Mouse (Mus musculus): ENCODE results near the gene Olfr248. TPM values are rescaled to one million over a fixed set of nuclear protein-coding genes. Genes with fewer than 3 reads are reported as not detected.
"Not testable (repeated sequence)": the region's sequence is repeated elsewhere in the genome, so short reads cannot be mapped to it uniquely, and the experiment has no call there.

Gene Olfr248
- polyA plus RNA-seq (2012; rRNA removed) = not detected in 2 replicates

- 95% methylated on average over 2 of the region's 2 CpGs for WGBS
- Histone ChIP-seq H3K27me3 (ENCODE audit: control insufficient read depth, insufficient read depth, low read length) (no peaks in the 10 kb centered on the region), H3K36me3 (ENCODE audit: control insufficient read depth, insufficient read depth, low read length) (no peaks in the 10 kb centered on the region), H3K4me1 (ENCODE audit: control insufficient read depth, insufficient read depth, insufficient read length) (no peaks in the 10 kb centered on the region), H3K4me3 (ENCODE audit: extremely low read depth, insufficient read depth, insufficient read length) (no peak within 1 kb of the TSS), H3K27ac (ENCODE audit: insufficient read depth, low read length) (no peak within 1 kb of the TSS)
- DNase-seq (ENCODE audit: low read depth in 1 of 2, low spot score in 2 of 2) = no peak
- TF ChIP-seq POLR2A (IDR thresholded peaks at IDR 0.05; ENCODE audit: low read depth, low read length) (no peak), CTCF (IDR thresholded peaks at IDR 0.05; ENCODE audit: extremely low read depth, insufficient read depth, insufficient read length, insufficient replicate concordance) (no peak)
Measured at GRCm38 (mm10) chr1:174390746-174391145, at the start of gene Olfr248. Olfr248 (plus strand) TSS chr1:174391046.

GRCm38 (mm10) chr1:174353636-174354035, 37.2 kb upstream of the Olfr248 start:
- not testable (repeated sequence) for H3K27ac ChIP-seq (ENCODE audit: insufficient read depth, low read length); DNase-seq (ENCODE audit: low read depth in 1 of 2, low spot score in 2 of 2); H3K36me3 ChIP-seq (ENCODE audit: control insufficient read depth, insufficient read depth, low read length); H3K27me3 ChIP-seq (ENCODE audit: control insufficient read depth, insufficient read depth, low read length); H3K4me1 ChIP-seq (ENCODE audit: control insufficient read depth, insufficient read depth, insufficient read length); H3K4me3 ChIP-seq (ENCODE audit: extremely low read depth, insufficient read depth, insufficient read length)
- WGBS = 11% methylated on average over 1 of the region's 1 CpGs

GRCm38 (mm10) chr1:174354640-174355039, 36.2 kb upstream of the Olfr248 start:
- H3K27me3 ChIP-seq (ENCODE audit: control insufficient read depth, insufficient read depth, low read length) = no peaks in the 10 kb centered on the region
- no peak overlapping the region for H3K4me3 ChIP-seq (ENCODE audit: extremely low read depth, insufficient read depth, insufficient read length)
- H3K4me1 ChIP-seq (ENCODE audit: control insufficient read depth, insufficient read depth, insufficient read length) = no peaks in the 10 kb centered on the region
- no peaks in the 10 kb centered on the region for H3K36me3 ChIP-seq (ENCODE audit: control insufficient read depth, insufficient read depth, low read length)
- no peak for TF ChIP-seq POLR2A (IDR thresholded peaks at IDR 0.05; ENCODE audit: low read depth, low read length)
- no peak for TF ChIP-seq CTCF (IDR thresholded peaks at IDR 0.05; ENCODE audit: extremely low read depth, insufficient read depth, insufficient read length, insufficient replicate concordance)
- 24% methylated on average over 5 of the region's 5 CpGs for WGBS
- DNase-seq (ENCODE audit: low read depth in 1 of 2, low spot score in 2 of 2) = no peak
- H3K27ac ChIP-seq (ENCODE audit: insufficient read depth, low read length) = no peak overlapping the region

GRCm38 (mm10) chr1:174364882-174365451, 25.9 kb upstream of the Olfr248 start, which contains the start of gene Olfr417:
Olfr417 (plus strand) TSS chr1:174365122.
- H3K4me1 ChIP-seq (ENCODE audit: control insufficient read depth, insufficient read depth, insufficient read length) = no peaks in the 10 kb centered on the region
- WGBS = 17% methylated on average over 2 of the region's 2 CpGs

GRCm38 (mm10) chr1:174373799-174374198, 17.0 kb upstream of the Olfr248 start:
- TF ChIP-seq POLR2A (IDR thresholded peaks at IDR 0.05; ENCODE audit: low read depth, low read length) (no peak), CTCF (IDR thresholded peaks at IDR 0.05; ENCODE audit: extremely low read depth, insufficient read depth, insufficient read length, insufficient replicate concordance) (no peak)
- Histone ChIP-seq H3K36me3 (ENCODE audit: control insufficient read depth, insufficient read depth, low read length) (no peaks in the 10 kb centered on the region), H3K4me1 (ENCODE audit: control insufficient read depth, insufficient read depth, insufficient read length) (no peaks in the 10 kb centered on the region), H3K4me3 (ENCODE audit: extremely low read depth, insufficient read depth, insufficient read length) (no peak overlapping the region), H3K27me3 (ENCODE audit: control insufficient read depth, insufficient read depth, low read length) (no peaks in the 10 kb centered on the region), H3K27ac (ENCODE audit: insufficient read depth, low read length) (no peak overlapping the region)
- DNase-seq (ENCODE audit: low read depth in 1 of 2, low spot score in 2 of 2) = no peak
- WGBS = 90% methylated on average over 3 of the region's 3 CpGs

More at GRCm38 (mm10) chr1:174364882-174365451, 25.9 kb upstream of the Olfr248 start, which contains the start of gene Olfr417:
- Histone ChIP-seq H3K27me3 (ENCODE audit: control insufficient read depth, insufficient read depth, low read length) (no peaks in the 10 kb centered on the region), H3K36me3 (ENCODE audit: control insufficient read depth, insufficient read depth, low read length) (no peaks in the 10 kb centered on the region), H3K4me3 (ENCODE audit: extremely low read depth, insufficient read depth, insufficient read length) (no peak within 1 kb of the TSS), H3K27ac (ENCODE audit: insufficient read depth, low read length) (no peak within 1 kb of the TSS)
- no peak for DNase-seq (ENCODE audit: low read depth in 1 of 2, low spot score in 2 of 2)
- TF ChIP-seq POLR2A (IDR thresholded peaks at IDR 0.05; ENCODE audit: low read depth, low read length) (no peak), CTCF (IDR thresholded peaks at IDR 0.05; ENCODE audit: extremely low read depth, insufficient read depth, insufficient read length, insufficient replicate concordance) (no peak)

GRCm38 (mm10) chr1:174422959-174423358, 32.1 kb downstream of the Olfr248 start:
- Histone ChIP-seq H3K27ac (ENCODE audit: insufficient read depth, low read length) (no peak overlapping the region), H3K4me1 (ENCODE audit: control insufficient read depth, insufficient read depth, insufficient read length) (no peaks in the 10 kb centered on the region), H3K27me3 (ENCODE audit: control insufficient read depth, insufficient read depth, low read length) (no peaks in the 10 kb centered on the region), H3K36me3 (ENCODE audit: control insufficient read depth, insufficient read depth, low read length) (no peaks in the 10 kb centered on the region), H3K4me3 (ENCODE audit: extremely low read depth, insufficient read depth, insufficient read length) (no peak overlapping the region)
- no peak for DNase-seq (ENCODE audit: low read depth in 1 of 2, low spot score in 2 of 2)
- no peak for TF ChIP-seq CTCF (IDR thresholded peaks at IDR 0.05; ENCODE audit: extremely low read depth, insufficient read depth, insufficient read length, insufficient replicate concordance)
- TF ChIP-seq POLR2A (IDR thresholded peaks at IDR 0.05; ENCODE audit: low read depth, low read length) = no peak
- 82% methylated on average over 4 of the region's 4 CpGs for WGBS

- no peak for DNase-seq (ENCODE audit: low read depth in 1 of 2, low spot score in 2 of 2)
- H3K4me1 ChIP-seq (ENCODE audit: control insufficient read depth, insufficient read depth, insufficient read length) = no peaks in the 10 kb centered on the region
- no peaks in the 10 kb centered on the region for H3K27me3 ChIP-seq (ENCODE audit: control insufficient read depth, insufficient read depth, low read length)
- TF ChIP-seq POLR2A (IDR thresholded peaks at IDR 0.05; ENCODE audit: low read depth, low read length) (no peak), CTCF (IDR thresholded peaks at IDR 0.05; ENCODE audit: extremely low read depth, insufficient read depth, insufficient read length, insufficient replicate concordance) (no peak)
- H3K4me3 ChIP-seq (ENCODE audit: extremely low read depth, insufficient read depth, insufficient read length) = no peak within 1 kb of the TSS
- 75% methylated on average over 1 of the region's 1 CpGs for WGBS
- H3K36me3 ChIP-seq (ENCODE audit: control insufficient read depth, insufficient read depth, low read length) = no peaks in the 10 kb centered on the region
- H3K27ac ChIP-seq (ENCODE audit: insufficient read depth, low read length) = no peak within 1 kb of the TSS
Measured at GRCm38 (mm10) chr1:174423764-174424163, 32.9 kb downstream of the Olfr248 start, which contains the start of gene Olfr414. Olfr414 (plus strand) TSS chr1:174424064.

Measured in spleen, adult 2 months (tissue).